Mouse (Mus musculus): ENCODE data around the gene Iqsec1. TPM values are rescaled to one million over a fixed set of nuclear protein-coding genes. Genes with fewer than 3 reads are reported as not detected.

The Iqsec1 gene
- total and polyA plus RNA-seq, 3 experiments = 17.0 to 90.4 (median 83.5) TPM

- Histone ChIP-seq H3K4me3 (replicated peaks in 1 of 3; ENCODE audit: low read depth in 2 of 3, low read length in 2 of 3, poor library complexity in 1 of 3) (no peak overlapping the region), H3K79me2 (replicated peaks; ENCODE audit: control insufficient read depth, extremely low read depth, insufficient read depth, poor library complexity, severe bottlenecking) (no peaks in the 10 kb centered on the region), H3K36me3 (replicated peaks in 1 of 2; ENCODE audit: control insufficient read depth in 1 of 2, insufficient read depth in 1 of 2, low read length in 1 of 2) (no peaks in the 10 kb centered on the region), H3K4me1 (ENCODE audit: control insufficient read depth in 1 of 2, insufficient read depth in 2 of 2) (no peaks in the 10 kb centered on the region), H3K27me3 (replicated peaks) (peaks cover 74% of the 10 kb centered on the region), H3K27ac (ENCODE audit: insufficient read depth, low read depth) (no peak overlapping the region), H3K9me3 (replicated peaks; ENCODE audit: low read length) (no peaks in the 10 kb centered on the region), H3K4me2 (ENCODE audit: insufficient read depth, low read depth, poor library complexity, severe bottlenecking) (no peak overlapping the region), H3K9ac (ENCODE audit: insufficient read depth, low read depth) (no peak overlapping the region)
- TF ChIP-seq CHD2 (IDR thresholded peaks at IDR 0.05; ENCODE audit: low read length) = no peak
- no peak for TF ChIP-seq POLR2AphosphoS2 (IDR thresholded peaks at IDR 0.05; ENCODE audit: low read depth, low read length)
- TF ChIP-seq EP300 (IDR thresholded peaks at IDR 0.05; ENCODE audit: low read length) = no peak
- TF ChIP-seq MAZ (IDR thresholded peaks at IDR 0.05; ENCODE audit: low read depth, low read length) = no peak
- TF ChIP-seq NRF1 (IDR thresholded peaks at IDR 0.05; ENCODE audit: low read depth, low read length) = no peak
- TF ChIP-seq ELF1 (IDR thresholded peaks at IDR 0.05; ENCODE audit: low read depth, low read length) = no peak
- no peak for TF ChIP-seq ZKSCAN1 (IDR thresholded peaks at IDR 0.05; ENCODE audit: borderline replicate concordance, low read depth, low read length)
- no peak for TF ChIP-seq TBP (conservative IDR thresholded peaks at IDR 0.05; ENCODE audit: low read depth, low read length)
- no peak for TF ChIP-seq CHD1 (IDR thresholded peaks at IDR 0.05; ENCODE audit: low read depth, low read length)
- no peak for TF ChIP-seq CTCF (conservative IDR thresholded peaks at IDR 0.05 in 1 of 2, IDR thresholded peaks at IDR 0.05 in 1 of 2; ENCODE audit: low read depth in 2 of 2, low read length in 2 of 2)
- no peak for TF ChIP-seq TCF12 (IDR thresholded peaks at IDR 0.05; ENCODE audit: low read depth, low read length)
- no peak for TF ChIP-seq RCOR1 (conservative IDR thresholded peaks at IDR 0.05; ENCODE audit: low read depth, low read length)
- no peak for TF ChIP-seq E2F4 (IDR thresholded peaks at IDR 0.05; ENCODE audit: insufficient replicate concordance, low read depth, low read length)
- no peak for TF ChIP-seq GABPA (IDR thresholded peaks at IDR 0.05; ENCODE audit: insufficient replicate concordance, low read depth, low read length)
- no peak for TF ChIP-seq UBTF (IDR thresholded peaks at IDR 0.05; ENCODE audit: low read depth, low read length)
- TF ChIP-seq SIN3A (IDR thresholded peaks at IDR 0.05; ENCODE audit: low read length) = no peak
- no peak for DNase-seq (ENCODE audit: extremely low read depth)
- in situ Hi-C loops (cut with MboI; ENCODE audit: low pct_ligation_motif_present, low pct_unique_long_range_greater_than_20kb, low sequenced_read_pairs) (no loop called here), dilution Hi-C loops (cut with MboI; ENCODE audit: extremely low pct_ligation_motif_present, extremely low pct_unique_long_range_greater_than_20kb, low sequenced_read_pairs) (no loop called here)
Measured at GRCm38 (mm10) chr6:90880404-90880803, 108.1 kb downstream of the Iqsec1 start.

GRCm38 (mm10) chr6:90871581-90871980 is 116.9 kb downstream of the Iqsec1 start:
- H3K9ac ChIP-seq (ENCODE audit: insufficient read depth, low read depth) = no peak overlapping the region
- H3K4me2 ChIP-seq (ENCODE audit: insufficient read depth, low read depth, poor library complexity, severe bottlenecking) = no peak overlapping the region
- H3K9me3 ChIP-seq (replicated peaks; ENCODE audit: low read length) = no peaks in the 10 kb centered on the region
- dilution Hi-C loops (cut with MboI; ENCODE audit: extremely low pct_ligation_motif_present, extremely low pct_unique_long_range_greater_than_20kb, low sequenced_read_pairs) (no loop called here), in situ Hi-C loops (cut with MboI; ENCODE audit: low pct_ligation_motif_present, low pct_unique_long_range_greater_than_20kb, low sequenced_read_pairs) (no loop called here)
- no peak overlapping the region for H3K4me3 ChIP-seq (replicated peaks in 1 of 3; ENCODE audit: low read depth in 2 of 3, low read length in 2 of 3, poor library complexity in 1 of 3)
- H3K27me3 ChIP-seq (replicated peaks) = peaks cover 75% of the 10 kb centered on the region
- no peaks in the 10 kb centered on the region for H3K79me2 ChIP-seq (replicated peaks; ENCODE audit: control insufficient read depth, extremely low read depth, insufficient read depth, poor library complexity, severe bottlenecking)
- H3K27ac ChIP-seq (ENCODE audit: insufficient read depth, low read depth) = no peak overlapping the region
- no peaks in the 10 kb centered on the region for H3K36me3 ChIP-seq (replicated peaks in 1 of 2; ENCODE audit: control insufficient read depth in 1 of 2, insufficient read depth in 1 of 2, low read length in 1 of 2)
- TF ChIP-seq BHLHE40 (IDR thresholded peaks at IDR 0.05; ENCODE audit: low read depth, low read length) (no peak), PAX5 (IDR thresholded peaks at IDR 0.05; ENCODE audit: low read length) (no peak), USF2 (conservative IDR thresholded peaks at IDR 0.05; ENCODE audit: low read depth, low read length) (no peak)
- no peaks in the 10 kb centered on the region for H3K4me1 ChIP-seq (ENCODE audit: control insufficient read depth in 1 of 2, insufficient read depth in 2 of 2)
- DNase-seq (ENCODE audit: extremely low read depth) = no peak
